Mouse (Mus musculus) ES-E14 (cell line): Measurements from ENCODE around the gene Hoxd9.

Source experiments
- MAFK ChIP-seq: IDR thresholded peaks from 2 replicates; pipeline ENCODE4 v1.6.1; 2014; ENCODE audit warnings: mild to moderate bottlenecking, low read depth, low read length, inconsistent platforms; ENCODE audit not compliant: insufficient read depth
- ZC3H11A ChIP-seq: IDR thresholded peaks from 2 replicates; pipeline ENCODE4 v1.6.1; 2012; ENCODE audit warnings: low read depth, mild to moderate bottlenecking, inconsistent platforms, low read length, borderline replicate concordance
- ZNF384 ChIP-seq: IDR thresholded peaks from 2 replicates; pipeline ENCODE4 v1.6.1; 2012; ENCODE audit warnings: low read depth, low read length, inconsistent platforms

DNA sequence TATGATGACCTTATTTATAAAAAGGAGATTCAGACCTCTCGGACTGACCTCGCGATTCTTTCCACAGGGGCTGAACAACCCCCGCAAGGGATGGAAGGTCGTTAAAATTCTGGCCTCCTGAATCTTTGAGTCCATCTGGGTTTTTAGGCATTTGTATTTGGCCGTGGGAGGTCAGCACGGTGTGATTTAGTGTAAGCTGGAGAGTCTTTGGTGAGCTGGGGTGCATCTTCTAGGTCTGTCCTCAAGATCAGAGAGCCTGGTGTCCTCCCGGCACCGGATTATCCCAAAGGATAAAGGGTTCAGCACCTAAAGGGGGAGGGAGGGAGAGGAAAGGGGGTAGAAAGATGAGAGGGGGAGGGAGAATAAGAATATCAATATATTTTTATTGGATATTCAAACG, 5.8 kb downstream of the Hoxd9 start:
- TF ChIP-seq ZC3H11A (no peak), ZNF384 (no peak), MAFK (no peak)
